31 mouse cellular contexts compared by ENCODE assay signal in genomic region chr11:65139030-65139429, GRCm38 (mm10). TPM values are rescaled to one million over a fixed set of nuclear protein-coding genes. Genes with fewer than 3 reads are reported as not detected.
"Had no signal": no experiment of that assay in that cellular context is flagged by ENCODE, and none has a peak within 500 bp of the region (broad histone marks: within the 10 kb centered on the region; RNA-seq: fewer than 3 reads in every experiment).

No protein-coding gene starts in this region.

- H3K4me3 ChIP-seq: gastrocnemius, adult 2 months; heart, adult 2 months; heart, embryonic 13.5 days; heart, embryonic 15.5 days; hindbrain, embryonic 13.5 days; hindbrain, embryonic 15.5 days; layer of hippocampus, adult 2 months; left cerebral cortex, adult 2 months; limb, embryonic 10.5 days; limb, embryonic 12.5 days; liver, embryonic 13.5 days; liver, embryonic 15.5 days had no signal

- DNase-seq: gastrocnemius, adult 2 months; gastrocnemius, postnatal 14 days; gastrocnemius, postnatal 36 days; heart, adult 2 months; heart, postnatal 14 days; heart, postnatal 36 days; kidney, adult 11 months; kidney, adult 2 months; kidney, postnatal 10 days; kidney, postnatal 25 days; kidney, postnatal 4 days; liver; liver, embryonic 13.5 days had no signal

- H3K4me2 ChIP-seq: heart, embryonic 11.5 days; heart, embryonic 13.5 days; heart, embryonic 15.5 days; hindbrain, embryonic 13.5 days; hindbrain, embryonic 15.5 days; limb, embryonic 12.5 days; liver, embryonic 11.5 days; liver, embryonic 13.5 days; liver, embryonic 15.5 days had no signal

- H3K36me3 ChIP-seq: heart, embryonic 13.5 days; heart, embryonic 15.5 days; hindbrain, embryonic 13.5 days; hindbrain, embryonic 15.5 days; limb, embryonic 10.5 days; limb, embryonic 12.5 days; liver, embryonic 13.5 days; liver, embryonic 15.5 days had no signal

- H3K27me3 ChIP-seq: heart, embryonic 13.5 days; heart, embryonic 15.5 days; hindbrain, embryonic 13.5 days; hindbrain, embryonic 15.5 days; limb, embryonic 12.5 days; liver, embryonic 13.5 days; liver, embryonic 15.5 days had no signal

RNA-seq across cellular contexts. Expression of gene 1700086D15Rik, which starts 20.7 kb away (rescaled TPM):
- total RNA-seq: gastrocnemius, postnatal 14 days; heart, postnatal 36 days; hematopoietic stem cell, adult 5-6 weeks had no signal
- polyA plus RNA-seq: gonadal fat pad, adult 2 months; heart, adult 2 months; hindbrain, embryonic 11.5 days; hindbrain, embryonic 13.5 days; hindbrain, embryonic 15.5 days; intestine, embryonic 14.5 days; intestine, embryonic 16.5 days; kidney, embryonic 14.5 days; kidney, embryonic 16.5 days; limb, embryonic 10.5 days; limb, embryonic 12.5 days; liver, embryonic 11.5 days; liver, embryonic 13.5 days; liver, embryonic 15.5 days had no signal

RNA-seq across cellular contexts. Expression of gene Arhgap44, which starts 23.7 kb away (rescaled TPM):
- total RNA-seq: hematopoietic stem cell, adult 5-6 weeks had no signal
